28 mouse cellular contexts compared by ENCODE assay signal in the genomic region with DNA sequence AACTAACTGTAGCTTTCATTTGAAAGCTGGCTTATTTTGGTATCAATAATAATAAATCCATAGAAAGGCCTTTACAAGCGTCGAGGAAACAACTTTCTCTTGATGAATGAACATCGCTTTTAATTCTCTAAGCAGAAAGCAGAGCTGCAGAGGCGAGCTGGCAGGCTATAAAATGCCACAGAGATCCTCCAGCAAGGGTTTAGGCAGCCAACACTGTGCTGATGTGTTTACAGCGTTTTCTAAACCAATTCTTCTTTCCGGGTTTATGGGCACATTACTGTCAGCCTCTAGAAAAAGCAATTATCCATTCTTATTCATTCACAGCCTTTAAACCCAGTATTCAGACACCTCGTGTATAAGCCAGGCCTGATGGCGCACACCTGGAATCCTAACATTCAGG. TPM values are rescaled to one million over a fixed set of nuclear protein-coding genes. Genes with fewer than 3 reads are reported as not detected.
DNase-seq lines count a peak whose midpoint lies in the region; ATAC-seq lines count a peak whose summit lies in the region.
"Had no signal": no experiment of that assay in that cellular context is flagged by ENCODE, and none has a peak within 500 bp of the region (broad histone marks: within the 10 kb centered on the region; RNA-seq: fewer than 3 reads in every experiment).

No protein-coding gene starts in this region.

- H3K4me1 ChIP-seq in neural tube, embryonic 13.5 days (replicated peaks), result peaks cover 6% of the 10 kb centered on the region; the same call in 1 of the 2 replicates
- H3K4me1 ChIP-seq in neural tube, embryonic 15.5 days, result peaks cover 8% of the 10 kb centered on the region
- H3K4me1 ChIP-seq: embryonic facial prominence, embryonic 12.5 days; embryonic facial prominence, embryonic 15.5 days; heart, embryonic 12.5 days; heart, embryonic 15.5 days; hindbrain, embryonic 10.5 days; hindbrain, embryonic 13.5 days had no signal

- H3K4me3 ChIP-seq in neural tube, embryonic 13.5 days, result no peak overlapping the region
- H3K4me3 ChIP-seq in neural tube, embryonic 15.5 days (replicated peaks), result no peak overlapping the region
- H3K4me3 ChIP-seq: embryonic facial prominence, embryonic 12.5 days; embryonic facial prominence, embryonic 15.5 days; heart, embryonic 12.5 days; heart, embryonic 15.5 days; hindbrain, embryonic 10.5 days; hindbrain, embryonic 13.5 days had no signal

- 0 out of 2 replicates have a peak, but pooled peaks have one; percentile 23 for ATAC-seq in neural tube, embryonic 13.5 days (ENCODE audit: low read depth)
- ATAC-seq in neural tube, embryonic 15.5 days (ENCODE audit: low FRiP score), result peak; percentile 75; the same call in 1 of the 2 replicates
- ATAC-seq: forebrain, embryonic 14.5 days; forebrain, postnatal 0 days; hindbrain, embryonic 16.5 days had no signal

- no peaks in the 10 kb centered on the region for H3K36me3 ChIP-seq in neural tube, embryonic 13.5 days
- H3K36me3 ChIP-seq in neural tube, embryonic 15.5 days, result no peaks in the 10 kb centered on the region
- H3K36me3 ChIP-seq: embryonic facial prominence, embryonic 12.5 days; embryonic facial prominence, embryonic 15.5 days; G1E; heart, embryonic 12.5 days; heart, embryonic 15.5 days; hindbrain, embryonic 10.5 days; hindbrain, embryonic 13.5 days had no signal

- H3K27me3 ChIP-seq in neural tube, embryonic 13.5 days, result 0 out of 2 replicates have a peak, but pooled peaks cover 2% of the 10 kb centered on the region
- no peaks in the 10 kb centered on the region for H3K27me3 ChIP-seq in neural tube, embryonic 15.5 days (replicated peaks)
- H3K27me3 ChIP-seq: CH12.LX; heart, embryonic 12.5 days had no signal

- H3K27ac ChIP-seq in neural tube, embryonic 13.5 days (replicated peaks), result no peak overlapping the region
- peak overlapping the region; percentile 56 for H3K27ac ChIP-seq in neural tube, embryonic 15.5 days (replicated peaks)
- H3K27ac ChIP-seq: embryonic facial prominence, embryonic 12.5 days; embryonic facial prominence, embryonic 15.5 days; heart, embryonic 15.5 days; hindbrain, embryonic 10.5 days; hindbrain, embryonic 13.5 days had no signal

- H3K9ac ChIP-seq in neural tube, embryonic 13.5 days, result no peak overlapping the region
- no peak overlapping the region for H3K9ac ChIP-seq in neural tube, embryonic 15.5 days (replicated peaks)
- H3K9ac ChIP-seq: embryonic facial prominence, embryonic 12.5 days; embryonic facial prominence, embryonic 15.5 days; forebrain, postnatal 0 days; heart, embryonic 12.5 days; heart, embryonic 15.5 days; hindbrain, embryonic 13.5 days had no signal

- no peak overlapping the region for H3K4me2 ChIP-seq in neural tube, embryonic 13.5 days
- H3K4me2 ChIP-seq in neural tube, embryonic 15.5 days, result no peak overlapping the region
- H3K4me2 ChIP-seq: embryonic facial prominence, embryonic 12.5 days; embryonic facial prominence, embryonic 15.5 days; heart, embryonic 12.5 days; heart, embryonic 15.5 days; hindbrain, embryonic 13.5 days had no signal

- H3K9me3 ChIP-seq in neural tube, embryonic 13.5 days, result no peaks in the 10 kb centered on the region
- H3K9me3 ChIP-seq in neural tube, embryonic 15.5 days (replicated peaks), result no peaks in the 10 kb centered on the region
- H3K9me3 ChIP-seq: embryonic facial prominence, embryonic 12.5 days; embryonic facial prominence, embryonic 15.5 days; G1E; heart, embryonic 15.5 days; hindbrain, embryonic 10.5 days; hindbrain, embryonic 13.5 days had no signal

- DNase-seq in heart, adult 11 months, result peak; percentile 57
- no peak for DNase-seq in heart, adult 9 months (ENCODE audit: low spot score in 2 of 2)
- DNase-seq in neural tube, embryonic 10.5 days (ENCODE audit: extremely low spot score, low spot score), result no peak
- DNase-seq in ovary, postnatal 10 days (ENCODE audit: low spot score), result no peak
- DNase-seq in cerebellum, adult 8-10 months, result no peak
- DNase-seq: adrenal gland, adult 2 months; adrenal gland, postnatal 14 days; B cell, adult 2 months; cerebellum, adult 11-12 months; cerebellum, adult 9-10 months; cerebellum, postnatal 14 days; forebrain, postnatal 0 days; gastrocnemius, postnatal 10 days; gastrocnemius, postnatal 36 days; heart, postnatal 10 days; heart, postnatal 36 days had no signal

- WGBS in neural tube, embryonic 13.5 days, result 40% methylated on average over 8 of the region's 8 CpGs
- 26% methylated on average over 8 of the region's 8 CpGs for WGBS in neural tube, embryonic 15.5 days

RNA-seq across cellular contexts. Expression of gene Mcub, which starts 7.5 kb away (rescaled TPM):
- 4.3 and 7.4 TPM in 2 replicates for polyA plus RNA-seq in neural tube, embryonic 13.5 days (2015; fragmentation: Nextera tagmentation; extraction: Ambion mirVana)
- polyA plus RNA-seq in neural tube, embryonic 15.5 days (2015; fragmentation: Nextera tagmentation; extraction: Ambion mirVana), result 8.2 and 16.6 TPM in 2 replicates
- polyA plus RNA-seq: G1E had no signal
